Mouse (Mus musculus): ENCODE measurements around the gene Aifm2. TPM values are rescaled to one million over a fixed set of nuclear protein-coding genes. Genes with fewer than 3 reads are reported as not detected.

The Aifm2 gene
- total RNA-seq, 2 experiments from 2014 or later, result 33.3 to 35.5 TPM

GRCm38 (mm10) chr10:61717406-61718296, 2.6 kb downstream of the Aifm2 start:
- no peak for DNase-seq

- DNase-seq, result no peak
Observed at GRCm38 (mm10) chr10:61720331-61720730, 5.3 kb downstream of the Aifm2 start.

GRCm38 (mm10) chr10:61722215-61722614, 7.2 kb downstream of the Aifm2 start:
- DNase-seq, result no peak

- DNase-seq, result peak; percentile 45
Observed at GRCm38 (mm10) chr10:61723271-61723670, 8.2 kb downstream of the Aifm2 start.

- DNase-seq, result no peak
Observed at GRCm38 (mm10) chr10:61729181-61729580, 14.1 kb downstream of the Aifm2 start.

GRCm38 (mm10) chr10:61730171-61730570, 15.1 kb downstream of the Aifm2 start:
- DNase-seq, result no peak

GRCm38 (mm10) chr10:61734377-61734776, 19.3 kb downstream of the Aifm2 start:
- peak; percentile 39 for DNase-seq

- no peak for DNase-seq
Observed at GRCm38 (mm10) chr10:61736671-61737078, 21.6 kb downstream of the Aifm2 start.

- no peak for DNase-seq
Observed at GRCm38 (mm10) chr10:61737537-61737936, 22.5 kb downstream of the Aifm2 start.

GRCm38 (mm10) chr10:61738126-61738525, 23.1 kb downstream of the Aifm2 start:
- DNase-seq, result no peak

GRCm38 (mm10) chr10:61741306-61741705, 26.2 kb downstream of the Aifm2 start:
- no peak for DNase-seq

GRCm38 (mm10) chr10:61741873-61742272, 26.8 kb downstream of the Aifm2 start:
- DNase-seq, result no peak

- no peak for DNase-seq
Observed at GRCm38 (mm10) chr10:61742336-61742735, 27.3 kb downstream of the Aifm2 start.

- DNase-seq, result peak; percentile 65
Observed at GRCm38 (mm10) chr10:61745133-61745532, 30.1 kb downstream of the Aifm2 start.

- DNase-seq, result no peak
Observed at GRCm38 (mm10) chr10:61747302-61747701, 32.2 kb downstream of the Aifm2 start.

GRCm38 (mm10) chr10:61750014-61750413, 35.0 kb downstream of the Aifm2 start:
- DNase-seq, result no peak

- DNase-seq, result peak; percentile 66
Observed at GRCm38 (mm10) chr10:61751534-61752219, 36.6 kb downstream of the Aifm2 start.

- no peak for DNase-seq
Observed at GRCm38 (mm10) chr10:61753071-61753470, 38.0 kb downstream of the Aifm2 start.

GRCm38 (mm10) chr10:61757022-61757421, 42.0 kb downstream of the Aifm2 start:
- DNase-seq, result peak; percentile 86

GRCm38 (mm10) chr10:61758904-61759303, 43.8 kb downstream of the Aifm2 start:
- no peak for DNase-seq

- DNase-seq, result peak; percentile 60
Observed at GRCm38 (mm10) chr10:61759869-61760268, 44.8 kb downstream of the Aifm2 start.

- DNase-seq, result peak; percentile 49
Observed at GRCm38 (mm10) chr10:61764689-61765088, 49.6 kb downstream of the Aifm2 start.

- no peak for DNase-seq
Observed at GRCm38 (mm10) chr10:61765558-61765957, 50.5 kb downstream of the Aifm2 start.

GRCm38 (mm10) chr10:61766806-61767205, 51.7 kb downstream of the Aifm2 start:
- DNase-seq, result no peak
